Mouse (Mus musculus): ENCODE measurements at regions not wholly inside any gene's neighbourhood (a gene's known extent, or its start where the extent isn't known, plus 50 kb on each side); places are given as distances from the start of the nearest gene placed in this dataset.

DNA sequence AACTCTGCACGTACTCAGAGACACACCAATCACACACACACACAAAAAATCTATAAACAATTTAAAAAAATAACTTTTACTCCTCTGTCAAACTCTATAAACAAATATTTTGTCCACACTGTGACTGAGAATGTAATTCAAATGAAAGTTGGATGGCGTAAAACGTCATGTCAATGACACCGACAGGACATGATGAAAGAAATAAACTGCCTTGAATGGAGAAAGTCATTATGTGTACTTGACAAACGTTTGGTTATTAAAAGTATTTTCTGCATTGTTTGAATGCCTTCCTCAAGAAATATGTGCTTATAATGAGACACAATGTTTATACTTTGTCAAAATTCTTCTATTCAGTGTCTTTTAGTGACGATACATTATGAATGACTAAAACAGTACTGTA, 1171.6 kb upstream of the Pcdh20 start:
- DNase-seq (ENCODE audit: low spot score), result no peak
- Histone ChIP-seq H3K9me3 (ENCODE audit: control insufficient read depth, low read length) (no peaks in the 10 kb centered on the region), H3K4me1 (replicated peaks; ENCODE audit: control insufficient read depth, insufficient read depth) (no peaks in the 10 kb centered on the region), H3K36me3 (ENCODE audit: control insufficient read depth, insufficient read depth, low read length) (no peaks in the 10 kb centered on the region), H3K4me2 (replicated peaks; ENCODE audit: low read depth) (no peak overlapping the region), H3K9ac (ENCODE audit: low read length) (no peak overlapping the region), H3K27me3 (ENCODE audit: control insufficient read depth, insufficient read depth, low read length) (no peaks in the 10 kb centered on the region), H3K27ac (replicated peaks) (no peak overlapping the region), H3K4me3 (ENCODE audit: low read depth, low read length) (no peak overlapping the region)
- ATAC-seq (ENCODE audit: low FRiP score, low TSS enrichment), result no peak
- no peak for TF ChIP-seq EP300 (optimal IDR thresholded peaks at IDR 0.05)
- TF ChIP-seq CTCF (IDR thresholded peaks at IDR 0.05; ENCODE audit: low read depth), result no peak
- 66% methylated on average over 6 of the region's 6 CpGs for WGBS

DNA sequence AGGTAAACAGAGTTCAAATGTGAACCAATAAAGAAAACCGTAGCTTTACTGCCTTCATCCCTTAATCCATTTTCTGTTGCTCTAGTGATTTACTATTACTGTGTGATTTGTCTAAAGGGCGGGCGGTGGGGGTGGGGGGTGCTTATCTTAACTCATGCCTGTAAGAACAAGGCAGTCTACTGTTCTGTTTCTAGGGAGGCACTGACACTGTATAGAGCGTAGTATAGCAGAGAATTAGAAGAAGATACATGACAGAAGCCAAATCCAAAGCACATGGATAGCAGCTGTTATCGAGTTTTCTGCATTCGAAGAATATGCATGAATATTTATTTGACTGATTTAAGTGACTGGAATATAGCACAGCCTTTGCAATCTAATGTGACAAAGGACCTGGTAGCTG, 1168.1 kb upstream of the Pcdh20 start:
- Histone ChIP-seq H3K4me1 (replicated peaks; ENCODE audit: control insufficient read depth, insufficient read depth) (no peaks in the 10 kb centered on the region), H3K9ac (ENCODE audit: low read length) (no peak overlapping the region), H3K4me3 (ENCODE audit: low read depth, low read length) (no peak overlapping the region), H3K27ac (replicated peaks) (no peak overlapping the region), H3K9me3 (ENCODE audit: control insufficient read depth, low read length) (no peaks in the 10 kb centered on the region), H3K4me2 (replicated peaks; ENCODE audit: low read depth) (no peak overlapping the region), H3K36me3 (ENCODE audit: control insufficient read depth, insufficient read depth, low read length) (no peaks in the 10 kb centered on the region), H3K27me3 (ENCODE audit: control insufficient read depth, insufficient read depth, low read length) (no peaks in the 10 kb centered on the region)
- DNase-seq (ENCODE audit: low spot score) (no peak), ATAC-seq (ENCODE audit: low FRiP score, low TSS enrichment) (no peak)
- TF ChIP-seq EP300 (optimal IDR thresholded peaks at IDR 0.05) (no peak), CTCF (IDR thresholded peaks at IDR 0.05; ENCODE audit: low read depth) (no peak)
- WGBS, result 40% methylated on average over 6 of the region's 6 CpGs

DNA sequence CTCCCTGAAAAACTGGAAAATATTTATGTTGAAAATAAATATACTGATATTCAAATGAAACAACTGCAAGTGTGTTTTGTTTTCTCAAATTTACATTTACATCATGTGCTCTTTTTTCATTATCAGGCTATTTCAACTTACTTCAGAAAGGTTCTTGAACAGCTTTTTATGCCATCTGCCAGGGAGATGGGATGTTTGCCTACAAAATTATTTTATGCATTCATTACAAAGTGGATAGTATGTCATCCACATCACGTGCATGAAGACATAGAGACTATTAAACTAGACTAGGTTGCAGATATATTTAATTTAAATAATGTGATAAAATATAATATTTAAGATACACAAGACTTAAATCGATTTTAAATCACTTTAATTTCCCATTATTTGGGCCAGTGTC, 1165.5 kb upstream of the Pcdh20 start:
- H3K4me2 ChIP-seq (replicated peaks; ENCODE audit: low read depth), result no peak overlapping the region
- H3K4me1 ChIP-seq (replicated peaks; ENCODE audit: control insufficient read depth, insufficient read depth), result no peaks in the 10 kb centered on the region
- no peaks in the 10 kb centered on the region for H3K36me3 ChIP-seq (ENCODE audit: control insufficient read depth, insufficient read depth, low read length)
- no peak overlapping the region for H3K9ac ChIP-seq (ENCODE audit: low read length)
- DNase-seq (ENCODE audit: low spot score) (no peak), ATAC-seq (ENCODE audit: low FRiP score, low TSS enrichment) (no peak)
- no peak overlapping the region for H3K4me3 ChIP-seq (ENCODE audit: low read depth, low read length)
- WGBS, result 58% methylated on average over 2 of the region's 2 CpGs
- no peaks in the 10 kb centered on the region for H3K9me3 ChIP-seq (ENCODE audit: control insufficient read depth, low read length)
- no peak for TF ChIP-seq EP300 (optimal IDR thresholded peaks at IDR 0.05)
- TF ChIP-seq CTCF (IDR thresholded peaks at IDR 0.05; ENCODE audit: low read depth), result no peak
- H3K27me3 ChIP-seq (ENCODE audit: control insufficient read depth, insufficient read depth, low read length), result no peaks in the 10 kb centered on the region
- no peak overlapping the region for H3K27ac ChIP-seq (replicated peaks)

DNA sequence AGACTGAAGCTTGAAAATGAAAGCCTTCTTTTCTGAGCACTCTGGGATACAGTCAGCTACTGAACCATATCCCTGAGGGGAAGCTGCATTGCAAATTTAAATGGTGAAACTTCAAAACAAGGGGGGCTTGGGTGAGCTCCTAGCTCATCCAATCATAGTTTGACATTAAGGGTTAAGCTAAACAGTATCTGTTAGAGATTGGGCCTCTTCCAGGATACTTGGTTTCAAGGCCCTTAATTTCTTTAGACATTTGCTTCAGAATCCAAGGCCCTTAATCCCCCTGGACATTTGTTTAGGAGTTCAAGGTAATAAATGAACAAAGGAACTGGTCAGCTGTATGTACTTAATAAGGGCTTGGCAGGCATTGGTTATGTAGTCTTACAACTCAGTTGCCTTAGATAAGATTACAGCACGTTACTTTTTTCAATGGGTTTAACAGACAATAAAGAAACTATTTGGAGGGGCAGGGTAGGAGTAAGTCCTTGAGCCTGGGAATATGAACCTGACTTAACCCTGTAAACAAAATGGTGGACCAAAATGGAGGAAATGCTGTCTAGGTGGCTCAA, 1163.4 kb upstream of the Pcdh20 start:
- H3K9me3 ChIP-seq (ENCODE audit: control insufficient read depth, low read length), result no peaks in the 10 kb centered on the region
- no peak overlapping the region for H3K9ac ChIP-seq (ENCODE audit: low read length)
- H3K36me3 ChIP-seq (ENCODE audit: control insufficient read depth, insufficient read depth, low read length), result no peaks in the 10 kb centered on the region
- no peak overlapping the region for H3K4me3 ChIP-seq (ENCODE audit: low read depth, low read length)
- H3K4me1 ChIP-seq (replicated peaks; ENCODE audit: control insufficient read depth, insufficient read depth), result no peaks in the 10 kb centered on the region
- TF ChIP-seq CTCF (IDR thresholded peaks at IDR 0.05; ENCODE audit: low read depth) (no peak), EP300 (optimal IDR thresholded peaks at IDR 0.05) (no peak)
- WGBS, result 32% methylated on average over 1 of the region's 1 CpGs
- DNase-seq (ENCODE audit: low spot score) (no peak), ATAC-seq (ENCODE audit: low FRiP score, low TSS enrichment) (0 out of 2 replicates have a peak, but pooled peaks have one; percentile 56)
- no peak overlapping the region for H3K27ac ChIP-seq (replicated peaks)
- H3K4me2 ChIP-seq (replicated peaks; ENCODE audit: low read depth), result no peak overlapping the region
- no peaks in the 10 kb centered on the region for H3K27me3 ChIP-seq (ENCODE audit: control insufficient read depth, insufficient read depth, low read length)

DNA sequence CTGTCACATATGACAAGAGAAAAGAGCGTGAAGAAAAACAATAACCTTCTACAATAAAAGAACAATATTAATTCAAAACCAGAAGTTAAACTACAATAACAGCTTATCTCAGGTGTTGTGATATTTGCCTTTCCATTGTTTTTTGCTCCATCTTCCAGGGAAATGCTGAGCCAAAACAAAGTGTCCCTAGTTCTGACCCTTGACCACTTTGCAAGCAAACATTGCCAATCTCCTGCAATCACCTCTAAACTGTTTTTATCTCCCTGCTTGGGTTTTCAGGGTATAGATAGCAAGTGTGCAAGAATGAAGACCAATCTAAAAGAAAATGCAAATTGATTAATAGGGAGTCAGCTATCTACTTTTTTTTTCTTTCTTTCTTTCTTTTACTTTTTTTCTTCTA, 1162.5 kb upstream of the Pcdh20 start:
- Histone ChIP-seq H3K4me1 (replicated peaks; ENCODE audit: control insufficient read depth, insufficient read depth) (no peaks in the 10 kb centered on the region), H3K9me3 (ENCODE audit: control insufficient read depth, low read length) (no peaks in the 10 kb centered on the region), H3K9ac (ENCODE audit: low read length) (no peak overlapping the region), H3K36me3 (ENCODE audit: control insufficient read depth, insufficient read depth, low read length) (no peaks in the 10 kb centered on the region), H3K4me2 (replicated peaks; ENCODE audit: low read depth) (no peak overlapping the region), H3K27me3 (ENCODE audit: control insufficient read depth, insufficient read depth, low read length) (no peaks in the 10 kb centered on the region), H3K4me3 (ENCODE audit: low read depth, low read length) (no peak overlapping the region), H3K27ac (replicated peaks) (no peak overlapping the region)
- TF ChIP-seq EP300 (optimal IDR thresholded peaks at IDR 0.05) (no peak), CTCF (IDR thresholded peaks at IDR 0.05; ENCODE audit: low read depth) (no peak)
- 83% methylated on average over 1 of the region's 1 CpGs for WGBS
- no peak for ATAC-seq (ENCODE audit: low FRiP score, low TSS enrichment)
- DNase-seq (ENCODE audit: low spot score), result no peak

DNA sequence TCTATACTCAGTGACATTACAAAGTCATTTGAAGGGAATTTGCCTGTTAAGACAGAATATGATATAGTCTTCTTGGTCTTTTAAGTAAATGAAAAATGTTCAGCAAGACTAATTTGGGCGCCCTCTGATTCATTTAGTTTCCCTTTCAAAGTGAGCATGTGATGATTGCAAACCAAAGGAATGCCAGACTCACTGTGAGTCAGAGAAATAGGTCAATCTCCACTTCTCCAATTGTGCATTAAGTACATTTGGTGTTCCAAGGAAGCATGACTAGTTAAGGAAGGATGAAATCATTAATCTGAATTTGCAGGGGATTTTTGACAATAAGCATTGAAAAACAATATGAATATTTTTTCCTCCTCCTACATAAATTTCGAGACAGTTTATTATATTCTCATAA, 1139.5 kb upstream of the Pcdh20 start:
- WGBS, result 55% methylated on average over 2 of the region's 2 CpGs
- DNase-seq (ENCODE audit: low spot score), result no peak
- no peaks in the 10 kb centered on the region for H3K27me3 ChIP-seq (ENCODE audit: control insufficient read depth, insufficient read depth, low read length)
- no peaks in the 10 kb centered on the region for H3K9me3 ChIP-seq (ENCODE audit: control insufficient read depth, low read length)
- TF ChIP-seq CTCF (IDR thresholded peaks at IDR 0.05; ENCODE audit: low read depth), result no peak
- TF ChIP-seq EP300 (optimal IDR thresholded peaks at IDR 0.05), result no peak
- no peak overlapping the region for H3K27ac ChIP-seq (replicated peaks)
- H3K9ac ChIP-seq (ENCODE audit: low read length), result no peak overlapping the region
- no peaks in the 10 kb centered on the region for H3K36me3 ChIP-seq (ENCODE audit: control insufficient read depth, insufficient read depth, low read length)
- ATAC-seq (ENCODE audit: low FRiP score, low TSS enrichment), result no peak; the same call in 1 of the 2 replicates
- H3K4me2 ChIP-seq (replicated peaks; ENCODE audit: low read depth), result no peak overlapping the region
- no peaks in the 10 kb centered on the region for H3K4me1 ChIP-seq (replicated peaks; ENCODE audit: control insufficient read depth, insufficient read depth)
- H3K4me3 ChIP-seq (ENCODE audit: low read depth, low read length), result no peak overlapping the region

All from stomach, postnatal 0 days (tissue).